Mouse (Mus musculus): ENCODE measurements around the gene Pdcd10. TPM values are rescaled to one million over a fixed set of nuclear protein-coding genes. Genes with fewer than 3 reads are reported as not detected.

The Pdcd10 gene
- total RNA-seq, 2 experiments from 2014 or later, result 69.5 to 95.9 TPM

DNA sequence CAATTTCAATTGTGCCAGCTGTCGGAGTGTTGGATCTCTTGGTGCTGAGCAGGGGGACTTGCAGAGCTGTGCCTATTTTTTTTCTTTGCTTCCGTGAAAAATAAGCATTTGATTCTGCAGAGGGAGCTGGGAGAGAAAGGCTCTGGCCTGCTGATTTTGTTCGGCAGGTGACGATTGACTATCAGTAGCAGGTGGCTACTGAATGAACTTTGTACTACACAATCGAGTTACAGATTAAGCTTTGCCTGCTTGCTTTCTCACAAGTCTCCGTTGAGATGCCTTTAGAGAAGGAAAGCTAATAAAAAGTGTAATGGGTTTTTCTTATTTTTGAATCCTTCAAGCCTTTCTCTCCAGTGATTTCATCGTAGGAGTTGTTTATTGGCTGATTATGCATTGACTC is 81.5 kb downstream of the Pdcd10 start:
- ATAC-seq (replicated peaks; ENCODE audit: poor library complexity), result no peak

DNA sequence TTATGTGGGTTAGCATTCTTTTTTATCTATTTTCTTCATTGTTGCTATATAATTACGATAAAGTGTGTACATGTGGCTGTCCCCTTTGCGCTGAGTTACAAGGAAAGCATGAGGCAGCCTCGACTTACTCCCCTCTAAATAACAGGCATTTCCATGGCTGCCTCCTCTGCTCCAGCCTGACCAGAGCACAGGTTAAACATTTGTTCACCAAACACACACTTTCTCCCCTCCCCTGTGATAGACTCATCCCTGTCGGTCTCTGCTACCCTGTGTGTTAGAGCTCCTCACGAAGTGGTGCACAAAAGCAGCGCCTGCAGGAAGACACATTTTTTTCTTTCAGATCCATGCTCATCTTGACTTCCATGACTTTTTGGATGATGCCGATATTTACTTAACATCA is 82.0 kb downstream of the Pdcd10 start:
- no peak for ATAC-seq (replicated peaks; ENCODE audit: poor library complexity)

DNA sequence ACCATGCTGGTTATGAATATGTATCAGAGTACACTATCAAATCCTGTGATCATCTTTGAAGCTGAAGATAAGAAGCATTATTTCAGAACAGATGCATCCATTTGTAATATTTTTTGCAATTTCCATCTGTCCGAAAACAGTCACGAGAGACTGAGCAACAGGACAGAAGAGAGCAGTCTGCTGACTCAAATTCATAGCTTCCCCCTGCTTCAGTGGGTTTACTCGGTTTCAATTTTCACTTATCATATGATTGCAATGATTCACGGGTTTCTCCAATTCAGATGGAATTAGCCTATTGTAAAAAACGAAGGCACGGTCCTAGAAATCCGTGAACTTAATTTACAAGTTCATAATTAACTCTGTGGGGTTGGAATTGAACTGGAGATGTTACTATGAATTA is 88.5 kb downstream of the Pdcd10 start:
- no peak for ATAC-seq (replicated peaks; ENCODE audit: poor library complexity)

Other genes starting within 250 kb of the Pdcd10 start
- not detected in 2 replicates for gene Wdr49, start 74.7 kb downstream of the Pdcd10 start, total RNA-seq (2015)
- not detected in 2 replicates for gene Wdr49, start 74.7 kb downstream of the Pdcd10 start, total RNA-seq (2017)
- 1.1 and 2.1 TPM in 2 replicates for gene Serpini1, start 691 bp upstream of the Pdcd10 start, total RNA-seq (2015)
- 1.00 and 1.7 TPM in 2 replicates for gene Serpini1, start 691 bp upstream of the Pdcd10 start, total RNA-seq (2017)
- not detected in 2 replicates for gene Gm29133, start 191.3 kb upstream of the Pdcd10 start, total RNA-seq (2015)
- gene Gm29133, start 191.3 kb upstream of the Pdcd10 start, total RNA-seq (2017), result not detected in 2 replicates

All from megakaryocyte progenitor cell, adult 5-6 weeks (primary cell).